Mouse (Mus musculus) liver, adult 2 months (tissue): ENCODE results near the gene Exosc8. TPM values are rescaled to one million over a fixed set of nuclear protein-coding genes. Genes with fewer than 3 reads are reported as not detected.
A peak's percentile ranks its signal among the peaks of the same experiment; 100 is the strongest.

Experiments
- DNase-seq: peaks from one replicate; pipeline ENCODE4 v3.0.0-alpha.2; 2011; ENCODE audit warnings: low read depth, low spot score; ENCODE audit errors: extremely low read depth
- H3K27ac ChIP-seq: fragments of 200-500 bp; replicated peaks from 2 replicates; pipeline ENCODE4 v1.5.1; 2012; ENCODE audit warnings: low read depth, mild to moderate bottlenecking, control low read depth, inconsistent platforms, low read length; ENCODE audit not compliant: insufficient read depth
- H3K27me3 ChIP-seq: fragments of 200-500 bp; 2 replicates; pipeline ENCODE4 v1.6.1; 2012; ENCODE audit warnings: mild to moderate bottlenecking, moderate library complexity, low read length, inconsistent platforms; ENCODE audit not compliant: control insufficient read depth, insufficient read depth
- H3K36me3 ChIP-seq: fragments of 200-500 bp; 2 replicates; pipeline ENCODE4 v1.6.1; 2012; ENCODE audit warnings: low read length, inconsistent platforms; ENCODE audit not compliant: control insufficient read depth, insufficient read depth
- H3K4me1 ChIP-seq: fragments of 200-500 bp; 2 replicates; pipeline ENCODE4 v1.6.1; 2011; ENCODE audit warnings: low read length; ENCODE audit not compliant: control insufficient read depth, insufficient read depth
- H3K4me3 ChIP-seq: fragments of 200-500 bp; 2 replicates; pipeline ENCODE4 v1.5.1; 2011; ENCODE audit warnings: low read depth, mild to moderate bottlenecking, control low read depth, low read length, moderate library complexity; ENCODE audit not compliant: insufficient read depth
- H3K79me2 ChIP-seq: fragments of 200-500 bp; 2 replicates; pipeline ENCODE4 v1.6.1; 2012; ENCODE audit warnings: inconsistent platforms, mild to moderate bottlenecking, low read length, moderate library complexity; ENCODE audit not compliant: control insufficient read depth, insufficient read depth
- H3K9ac ChIP-seq: fragments of 200-500 bp; 2 replicates; pipeline ENCODE4 v1.6.1; 2012; ENCODE audit warnings: low read depth, mild to moderate bottlenecking, control low read depth, inconsistent platforms, low read length
- CTCF ChIP-seq: fragments of 200-500 bp; IDR thresholded peaks from 2 replicates; pipeline ENCODE4 v1.5.1; 2011; ENCODE audit warnings: low read depth, low read length, control low read depth
- POLR2A ChIP-seq: fragments of 200-500 bp; IDR thresholded peaks from 2 replicates; pipeline ENCODE4 v1.6.1; 2011; ENCODE audit warnings: low read length, control low read depth; ENCODE audit not compliant: insufficient read depth; ENCODE audit errors: extremely low read depth
- WGBS: fragments of 180-500 bp; shearing (Covaris S2); methylation state at CpG from one replicate; pipeline ENCODE4 v1.1.7; 2018; 5-methylcytosine and 5-hydroxymethylcytosine counted together
- polyA plus RNA-seq: library from polyadenylated mRNA; depleted of rRNA; stranded (reverse); fragments of >200 nt; gene quantifications from 2 replicates; pipeline ENCODE4 v1.2.3, GENCODE M21; 2012
- total RNA-seq: library from RNA; depleted of rRNA; stranded (reverse); fragments of >200 nt; gene quantifications from 2 replicates; pipeline ENCODE4 v1.2.3, GENCODE M21; 2014

The Exosc8 gene
- total and polyA plus RNA-seq, 2 experiments: 10.1 to 17.4 TPM

- TF ChIP-seq POLR2A (no peak), CTCF (no peak)
- H3K79me2 ChIP-seq: no peaks in the 10 kb centered on the region
- no peak overlapping the region for H3K4me3 ChIP-seq
- no peak overlapping the region for H3K9ac ChIP-seq
- no peak overlapping the region for H3K27ac ChIP-seq
- H3K36me3 ChIP-seq: peaks cover 35% of the 10 kb centered on the region
- no peaks in the 10 kb centered on the region for H3K4me1 ChIP-seq
- no peak for DNase-seq
- WGBS: 97% methylated on average over 11 of the region's 11 CpGs
- H3K27me3 ChIP-seq: no peaks in the 10 kb centered on the region
These were observed 6.8 kb upstream of the Exosc8 start for GRCm38 (mm10) chr3:54741965-54742364.

GRCm38 (mm10) chr3:54737317-54737716, 2.1 kb upstream of the Exosc8 start:
- DNase-seq: no peak
- Histone ChIP-seq H3K36me3 (peaks cover 17% of the 10 kb centered on the region), H3K79me2 (no peaks in the 10 kb centered on the region), H3K9ac (no peak overlapping the region), H3K27ac (no peak overlapping the region), H3K4me1 (peaks cover 4% of the 10 kb centered on the region; the same call in 1 of the 2 replicates), H3K4me3 (no peak overlapping the region), H3K27me3 (no peaks in the 10 kb centered on the region)
- TF ChIP-seq CTCF (no peak), POLR2A (no peak)
- WGBS: 92% methylated on average over 8 of the region's 8 CpGs

DNA sequence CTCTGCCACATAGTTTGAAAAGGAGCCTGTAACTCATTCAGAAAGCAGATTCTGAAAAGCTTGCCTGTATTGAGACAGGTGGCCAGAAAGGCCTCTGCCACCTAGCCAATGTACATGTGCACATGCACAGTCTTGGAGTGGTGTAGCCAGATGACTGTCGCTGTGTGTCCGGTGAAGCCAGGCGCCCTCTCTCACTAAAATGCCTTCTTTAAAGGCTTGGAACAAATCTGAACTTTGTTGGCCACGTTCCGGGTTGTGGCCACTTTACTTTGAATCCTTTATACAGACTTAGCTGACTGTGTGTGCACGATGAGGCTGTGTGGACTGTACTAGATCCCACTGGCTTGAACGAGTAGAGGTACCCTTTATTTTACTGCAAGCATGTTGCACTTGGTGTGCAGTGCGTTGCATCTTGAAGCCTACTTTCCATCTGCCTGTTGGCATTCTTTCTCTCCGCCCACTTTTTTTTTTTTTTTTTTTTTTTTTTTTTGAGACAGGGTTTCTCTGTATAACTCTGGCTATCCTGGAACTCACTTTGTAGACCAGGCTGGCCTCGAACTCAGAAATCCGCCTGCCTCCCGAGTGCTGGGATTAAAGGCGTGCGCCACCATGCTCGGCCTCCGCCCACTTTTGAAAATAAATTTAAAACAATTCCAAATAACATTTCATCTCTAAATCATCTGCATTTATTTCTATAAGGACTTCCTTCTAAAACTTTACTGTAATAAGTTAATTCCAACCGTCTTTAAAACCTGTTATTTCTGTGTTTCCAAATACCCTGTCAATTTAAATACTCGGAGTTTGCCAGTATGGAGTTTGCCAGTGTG, 1.1 kb upstream of the Exosc8 start:
- H3K36me3 ChIP-seq: peaks cover 7% of the 10 kb centered on the region
- no peak for TF ChIP-seq CTCF
- TF ChIP-seq POLR2A: no peak
- H3K4me1 ChIP-seq: peaks cover 7% of the 10 kb centered on the region; the same call in 1 of the 2 replicates
- H3K9ac ChIP-seq: peak overlapping the region; percentile 51
- peak; percentile 45 for DNase-seq
- peak overlapping the region; percentile 85 for H3K4me3 ChIP-seq
- H3K27me3 ChIP-seq: no peaks in the 10 kb centered on the region
- 51% methylated on average over 18 of the region's 18 CpGs for WGBS
- H3K79me2 ChIP-seq: no peaks in the 10 kb centered on the region
- H3K27ac ChIP-seq: no peak overlapping the region

DNA sequence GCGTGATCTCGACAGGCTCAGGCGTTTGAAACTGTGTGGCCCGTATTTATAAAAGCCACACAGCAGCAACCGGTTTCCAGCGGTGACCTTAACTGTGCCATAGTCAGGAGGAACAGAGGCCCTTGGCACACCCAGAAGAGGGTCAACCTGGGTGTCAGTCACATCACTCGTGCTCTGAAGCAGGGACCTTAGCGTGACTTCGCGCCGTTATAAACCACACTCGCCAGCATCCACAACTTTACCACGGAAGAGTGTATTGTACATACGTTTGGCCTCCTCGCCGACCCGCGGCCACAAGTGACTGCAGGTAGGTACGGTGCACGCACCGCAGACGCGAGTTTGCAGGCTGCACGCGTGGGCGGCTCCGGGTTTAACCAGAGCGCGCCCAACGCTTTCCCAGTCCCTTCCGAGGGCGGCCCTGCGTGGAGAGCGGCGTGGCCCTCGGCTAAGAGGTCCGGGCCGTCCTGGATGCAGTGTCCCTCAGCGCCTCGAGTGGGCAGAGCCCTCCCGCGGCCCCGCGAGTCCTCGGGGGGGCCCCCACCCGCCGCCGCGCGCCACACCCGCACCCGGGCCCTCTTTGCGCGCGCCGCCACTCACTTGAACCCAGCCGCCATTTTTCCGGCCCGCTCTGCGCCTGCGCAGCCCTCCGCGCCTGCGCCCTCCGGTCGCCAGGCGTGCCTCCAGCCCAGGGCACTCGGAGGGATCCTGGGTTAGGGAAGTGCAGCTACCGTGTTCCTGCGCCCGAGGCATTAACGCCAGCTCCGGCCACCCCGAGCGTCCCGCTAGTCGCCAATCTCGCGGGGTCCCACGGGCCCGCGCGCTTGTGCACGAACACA, 564 bp downstream of the Exosc8 start:
- H3K4me3 ChIP-seq: peak overlapping the region; percentile 85
- H3K9ac ChIP-seq: peak overlapping the region; percentile 88
- WGBS: under 1% methylated on average over 84 of the region's 84 CpGs
- peaks cover 7% of the 10 kb centered on the region; the same call in 1 of the 2 replicates for H3K4me1 ChIP-seq
- peaks cover 9% of the 10 kb centered on the region; the same call in 1 of the 2 replicates for H3K36me3 ChIP-seq
- no peaks in the 10 kb centered on the region for H3K27me3 ChIP-seq
- no peaks in the 10 kb centered on the region for H3K79me2 ChIP-seq
- DNase-seq: peak; percentile 63
- peak overlapping the region; percentile 92 for H3K27ac ChIP-seq
- TF ChIP-seq POLR2A (peak; percentile 71), CTCF (no peak)

- TF ChIP-seq CTCF (no peak), POLR2A (no peak)
- no peak for DNase-seq
- peaks cover 19% of the 10 kb centered on the region for H3K36me3 ChIP-seq
- H3K27ac ChIP-seq: no peak overlapping the region
- H3K4me1 ChIP-seq: peaks cover 7% of the 10 kb centered on the region; the same call in 1 of the 2 replicates
- no peak overlapping the region for H3K9ac ChIP-seq
- no peaks in the 10 kb centered on the region for H3K27me3 ChIP-seq
- no peaks in the 10 kb centered on the region for H3K79me2 ChIP-seq
- 67% methylated on average over 4 of the region's 4 CpGs for WGBS
- no peak overlapping the region for H3K4me3 ChIP-seq
These were observed 2.8 kb downstream of the Exosc8 start for GRCm38 (mm10) chr3:54732371-54732770.
